Mouse (Mus musculus): ENCODE results near the gene Ankrd54. TPM values are rescaled to one million over a fixed set of nuclear protein-coding genes. Genes with fewer than 3 reads are reported as not detected.

The Ankrd54 gene
- polyA plus RNA-seq, 1 experiment from 2014 or later = 58.1 TPM

- Histone ChIP-seq H3K4me1 (replicated peaks; ENCODE audit: control insufficient read depth, insufficient read depth, low read length) (peaks cover 3% of the 10 kb centered on the region), H3K36me3 (ENCODE audit: control insufficient read depth, insufficient read depth) (no peaks in the 10 kb centered on the region), H3K9me3 (ENCODE audit: control insufficient read depth, low read length) (no peaks in the 10 kb centered on the region), H3K27me3 (replicated peaks; ENCODE audit: control insufficient read depth, insufficient read depth, low read length) (no peaks in the 10 kb centered on the region; the same call in 1 of the 2 replicates), H3K9ac (replicated peaks; ENCODE audit: low read depth, low read length) (no peak overlapping the region), H3K4me2 (ENCODE audit: low read length) (no peak overlapping the region), H3K27ac (ENCODE audit: low read length) (no peak overlapping the region), H3K4me3 (replicated peaks; ENCODE audit: low read length) (no peak overlapping the region)
- 81% methylated on average over 3 of the region's 3 CpGs for WGBS
- no peak for ATAC-seq
Observed at GRCm38 (mm10) chr15:79068416-79068815, 5.7 kb upstream of the Ankrd54 start.

- H3K4me2 ChIP-seq (ENCODE audit: low read length) = no peak overlapping the region
- peaks cover 4% of the 10 kb centered on the region for H3K4me1 ChIP-seq (replicated peaks; ENCODE audit: control insufficient read depth, insufficient read depth, low read length)
- no peaks in the 10 kb centered on the region for H3K9me3 ChIP-seq (ENCODE audit: control insufficient read depth, low read length)
- no peak for ATAC-seq
- H3K27ac ChIP-seq (ENCODE audit: low read length) = no peak overlapping the region
- no peaks in the 10 kb centered on the region for H3K36me3 ChIP-seq (ENCODE audit: control insufficient read depth, insufficient read depth)
- no peaks in the 10 kb centered on the region; the same call in 1 of the 2 replicates for H3K27me3 ChIP-seq (replicated peaks; ENCODE audit: control insufficient read depth, insufficient read depth, low read length)
- H3K9ac ChIP-seq (replicated peaks; ENCODE audit: low read depth, low read length) = no peak overlapping the region
- WGBS = 92% methylated on average over 3 of the region's 3 CpGs
- no peak overlapping the region for H3K4me3 ChIP-seq (replicated peaks; ENCODE audit: low read length)
Observed at GRCm38 (mm10) chr15:79067631-79068030, 4.9 kb upstream of the Ankrd54 start.

- no peaks in the 10 kb centered on the region; the same call in 1 of the 2 replicates for H3K27me3 ChIP-seq (replicated peaks; ENCODE audit: control insufficient read depth, insufficient read depth, low read length)
- H3K4me1 ChIP-seq (replicated peaks; ENCODE audit: control insufficient read depth, insufficient read depth, low read length) = peaks cover 14% of the 10 kb centered on the region
- H3K36me3 ChIP-seq (ENCODE audit: control insufficient read depth, insufficient read depth) = no peaks in the 10 kb centered on the region
- H3K4me2 ChIP-seq (ENCODE audit: low read length) = no peak overlapping the region
- no peak overlapping the region for H3K9ac ChIP-seq (replicated peaks; ENCODE audit: low read depth, low read length)
- no peaks in the 10 kb centered on the region for H3K9me3 ChIP-seq (ENCODE audit: control insufficient read depth, low read length)
- ATAC-seq = no peak
- WGBS = 35% methylated on average over 2 of the region's 2 CpGs
- no peak overlapping the region for H3K27ac ChIP-seq (ENCODE audit: low read length)
- no peak overlapping the region for H3K4me3 ChIP-seq (replicated peaks; ENCODE audit: low read length)
Observed at GRCm38 (mm10) chr15:79066276-79066675, 3.6 kb upstream of the Ankrd54 start.

GRCm38 (mm10) chr15:79065086-79065770 is 2.5 kb upstream of the Ankrd54 start:
- WGBS = 69% methylated on average over 8 of the region's 8 CpGs

GRCm38 (mm10) chr15:79063160-79063740 is 557 bp upstream of the Ankrd54 start:
- H3K9ac ChIP-seq (replicated peaks; ENCODE audit: low read depth, low read length) = peak overlapping the region; percentile 14; the same call in 1 of the 2 replicates
- peak overlapping the region; percentile 5; the same call in 1 of the 2 replicates for H3K27ac ChIP-seq (ENCODE audit: low read length)
- H3K9me3 ChIP-seq (ENCODE audit: control insufficient read depth, low read length) = no peaks in the 10 kb centered on the region
- ATAC-seq = no peak
- H3K4me1 ChIP-seq (replicated peaks; ENCODE audit: control insufficient read depth, insufficient read depth, low read length) = peaks cover 16% of the 10 kb centered on the region
- H3K4me2 ChIP-seq (ENCODE audit: low read length) = peak overlapping the region; percentile 55
- 9% methylated on average over 14 of the region's 14 CpGs for WGBS
- H3K27me3 ChIP-seq (replicated peaks; ENCODE audit: control insufficient read depth, insufficient read depth, low read length) = no peaks in the 10 kb centered on the region; the same call in 1 of the 2 replicates
- peaks cover 11% of the 10 kb centered on the region for H3K36me3 ChIP-seq (ENCODE audit: control insufficient read depth, insufficient read depth)
- peak overlapping the region; percentile 36 for H3K4me3 ChIP-seq (replicated peaks; ENCODE audit: low read length)

More at GRCm38 (mm10) chr15:79065086-79065770, 2.5 kb upstream of the Ankrd54 start:
- Histone ChIP-seq H3K4me1 (replicated peaks; ENCODE audit: control insufficient read depth, insufficient read depth, low read length) (peaks cover 16% of the 10 kb centered on the region), H3K9me3 (ENCODE audit: control insufficient read depth, low read length) (no peaks in the 10 kb centered on the region), H3K36me3 (ENCODE audit: control insufficient read depth, insufficient read depth) (no peaks in the 10 kb centered on the region), H3K4me3 (replicated peaks; ENCODE audit: low read length) (no peak overlapping the region), H3K27ac (ENCODE audit: low read length) (no peak overlapping the region), H3K9ac (replicated peaks; ENCODE audit: low read depth, low read length) (no peak overlapping the region), H3K4me2 (ENCODE audit: low read length) (no peak overlapping the region), H3K27me3 (replicated peaks; ENCODE audit: control insufficient read depth, insufficient read depth, low read length) (no peaks in the 10 kb centered on the region; the same call in 1 of the 2 replicates)
- ATAC-seq = no peak

GRCm38 (mm10) chr15:79060887-79061565 is 1.7 kb downstream of the Ankrd54 start:
- WGBS = 81% methylated on average over 14 of the region's 14 CpGs
- no peak overlapping the region for H3K9ac ChIP-seq (replicated peaks; ENCODE audit: low read depth, low read length)
- no peak for ATAC-seq
- H3K4me1 ChIP-seq (replicated peaks; ENCODE audit: control insufficient read depth, insufficient read depth, low read length) = peaks cover 16% of the 10 kb centered on the region
- H3K4me2 ChIP-seq (ENCODE audit: low read length) = no peak overlapping the region
- H3K36me3 ChIP-seq (ENCODE audit: control insufficient read depth, insufficient read depth) = peaks cover 16% of the 10 kb centered on the region
- no peak overlapping the region for H3K4me3 ChIP-seq (replicated peaks; ENCODE audit: low read length)
- H3K27me3 ChIP-seq (replicated peaks; ENCODE audit: control insufficient read depth, insufficient read depth, low read length) = no peaks in the 10 kb centered on the region
- no peaks in the 10 kb centered on the region for H3K9me3 ChIP-seq (ENCODE audit: control insufficient read depth, low read length)
- H3K27ac ChIP-seq (ENCODE audit: low read length) = no peak overlapping the region

- ATAC-seq = no peak
- WGBS = 94% methylated on average over 6 of the region's 6 CpGs
Observed at GRCm38 (mm10) chr15:79057850-79058249, 4.8 kb downstream of the Ankrd54 start.

GRCm38 (mm10) chr15:79056601-79057000 is 6.1 kb downstream of the Ankrd54 start:
- H3K9me3 ChIP-seq (ENCODE audit: control insufficient read depth, low read length) = no peaks in the 10 kb centered on the region
- ATAC-seq = no peak
- H3K4me2 ChIP-seq (ENCODE audit: low read length) = no peak overlapping the region
- WGBS = 92% methylated on average over 7 of the region's 7 CpGs
- H3K27me3 ChIP-seq (replicated peaks; ENCODE audit: control insufficient read depth, insufficient read depth, low read length) = no peaks in the 10 kb centered on the region
- H3K27ac ChIP-seq (ENCODE audit: low read length) = no peak overlapping the region
- no peak overlapping the region for H3K4me3 ChIP-seq (replicated peaks; ENCODE audit: low read length)
- H3K36me3 ChIP-seq (ENCODE audit: control insufficient read depth, insufficient read depth) = peaks cover 48% of the 10 kb centered on the region
- peaks cover 5% of the 10 kb centered on the region for H3K4me1 ChIP-seq (replicated peaks; ENCODE audit: control insufficient read depth, insufficient read depth, low read length)
- H3K9ac ChIP-seq (replicated peaks; ENCODE audit: low read depth, low read length) = no peak overlapping the region

More at GRCm38 (mm10) chr15:79057850-79058249, 4.8 kb downstream of the Ankrd54 start:
- Histone ChIP-seq H3K27me3 (replicated peaks; ENCODE audit: control insufficient read depth, insufficient read depth, low read length) (no peaks in the 10 kb centered on the region), H3K9ac (replicated peaks; ENCODE audit: low read depth, low read length) (no peak overlapping the region), H3K27ac (ENCODE audit: low read length) (no peak overlapping the region), H3K9me3 (ENCODE audit: control insufficient read depth, low read length) (no peaks in the 10 kb centered on the region), H3K36me3 (ENCODE audit: control insufficient read depth, insufficient read depth) (peaks cover 45% of the 10 kb centered on the region), H3K4me3 (replicated peaks; ENCODE audit: low read length) (no peak overlapping the region), H3K4me2 (ENCODE audit: low read length) (no peak overlapping the region), H3K4me1 (replicated peaks; ENCODE audit: control insufficient read depth, insufficient read depth, low read length) (peaks cover 12% of the 10 kb centered on the region)

GRCm38 (mm10) chr15:79052366-79052765 is 10.3 kb downstream of the Ankrd54 start:
- H3K27ac ChIP-seq (ENCODE audit: low read length) = no peak overlapping the region
- H3K4me2 ChIP-seq (ENCODE audit: low read length) = no peak overlapping the region
- 85% methylated on average over 2 of the region's 2 CpGs for WGBS
- H3K36me3 ChIP-seq (ENCODE audit: control insufficient read depth, insufficient read depth) = peaks cover 37% of the 10 kb centered on the region
- no peaks in the 10 kb centered on the region for H3K27me3 ChIP-seq (replicated peaks; ENCODE audit: control insufficient read depth, insufficient read depth, low read length)
- ATAC-seq = no peak
- no peaks in the 10 kb centered on the region for H3K9me3 ChIP-seq (ENCODE audit: control insufficient read depth, low read length)
- H3K9ac ChIP-seq (replicated peaks; ENCODE audit: low read depth, low read length) = no peak overlapping the region
- no peaks in the 10 kb centered on the region; the same call in 1 of the 2 replicates for H3K4me1 ChIP-seq (replicated peaks; ENCODE audit: control insufficient read depth, insufficient read depth, low read length)
- H3K4me3 ChIP-seq (replicated peaks; ENCODE audit: low read length) = no peak overlapping the region
